Mouse (Mus musculus) kidney, adult 10 weeks (tissue): ENCODE results near the gene Pzp. TPM values are rescaled to one million over a fixed set of nuclear protein-coding genes. Genes with fewer than 3 reads are reported as not detected.

Experiments used
- polyA plus RNA-seq: library from polyadenylated mRNA; stranded (reverse); fragments of 350-450 nt; fragmentation: Illumina TruSeq; extraction: RNeasy Lipid Tissue Mini Kit (QIAGEN cat#74804); gene quantifications from one replicate; pipeline ENCODE4 v1.2.3, GENCODE M21; 2014; ENCODE audit warnings: low read depth, low replicate concordance

Pzp gene
- 0.69 TPM for polyA plus RNA-seq

DNA sequence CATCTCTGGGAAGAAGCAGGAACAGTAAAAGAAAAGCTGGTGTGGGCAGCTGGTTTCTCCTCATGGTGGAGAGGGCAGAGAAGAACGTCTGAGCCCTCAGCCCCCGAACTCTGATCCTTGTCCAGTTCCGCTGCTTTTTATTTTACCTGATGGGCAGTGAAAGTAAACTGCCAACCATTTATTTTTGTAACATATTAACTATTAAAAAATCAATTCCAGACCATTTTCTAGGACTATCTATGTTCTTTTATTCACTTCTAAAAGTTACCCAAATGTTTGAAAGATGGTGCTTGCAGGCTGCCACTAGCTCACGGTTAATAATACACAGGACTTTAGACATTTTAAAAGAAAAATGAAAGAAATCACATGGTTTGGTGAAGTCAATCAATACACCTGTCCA is at the start of gene Pzp:
Gene Pzp, minus strand, starts transcription at position 120 of the 400 bp plus-strand sequence.

DNA sequence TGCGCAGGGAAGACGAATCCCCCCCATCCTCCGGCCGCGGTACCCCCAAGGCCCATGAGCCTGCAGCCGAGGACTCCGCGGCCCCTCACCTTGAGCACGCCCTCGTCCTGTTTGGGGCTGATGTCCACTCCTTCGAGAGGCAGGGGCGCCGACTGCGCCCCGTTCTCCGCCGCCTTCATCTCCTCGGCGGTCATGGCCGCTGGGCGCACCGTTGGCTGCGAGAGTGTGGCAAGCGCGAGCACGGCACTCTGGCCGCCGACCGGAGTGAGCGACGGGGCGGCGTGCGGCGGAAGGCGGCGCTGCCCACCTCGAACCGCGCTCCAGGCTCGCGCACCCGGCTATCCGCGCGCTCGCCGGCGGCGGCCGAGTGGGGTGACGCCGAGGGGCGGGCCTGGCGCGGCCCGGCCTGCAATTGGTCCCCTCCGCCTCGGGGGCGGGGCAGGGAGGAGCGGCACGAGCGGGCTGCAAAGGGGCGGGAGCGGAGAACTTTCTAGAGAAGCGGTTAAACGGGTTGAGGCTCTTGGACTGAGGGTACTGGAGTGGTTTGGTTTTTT is 88.1 kb downstream of the Pzp start, which contains the start of gene Fkbp4:
Gene Fkbp4, minus strand, starts transcription at position 361 of the 554 bp plus-strand sequence.

Other genes starting within 250 kb of the Pzp start
- gene Tead4, start 225.9 kb downstream of the Pzp start, polyA plus RNA-seq: 0.40 TPM
- gene Tulp3, start 170.9 kb downstream of the Pzp start, polyA plus RNA-seq: 6.9 TPM
- 2.3 TPM for gene Rhno1, start 163.8 kb downstream of the Pzp start, polyA plus RNA-seq
- not detected for gene Foxm1, start 163.8 kb downstream of the Pzp start, polyA plus RNA-seq
- gene Tex52, start 151.3 kb downstream of the Pzp start, polyA plus RNA-seq: not detected
- not detected for gene Gm44596, start 151.2 kb downstream of the Pzp start, polyA plus RNA-seq
- gene Nrip2, start 127.4 kb downstream of the Pzp start, polyA plus RNA-seq: 1.9 TPM
- 3.2 TPM for gene Itfg2, start 101.8 kb downstream of the Pzp start, polyA plus RNA-seq
- gene Fkbp4, start 88.0 kb downstream of the Pzp start, polyA plus RNA-seq: 51.2 TPM
- gene A2ml1, start 54.9 kb upstream of the Pzp start, polyA plus RNA-seq: not detected
- gene Klrb1a, start 96.8 kb upstream of the Pzp start, polyA plus RNA-seq: not detected
- gene Clec2h, start 135.7 kb upstream of the Pzp start, polyA plus RNA-seq: 152 TPM
- gene Klrb1, start 196.3 kb upstream of the Pzp start, polyA plus RNA-seq: not detected